In the genomic region with DNA sequence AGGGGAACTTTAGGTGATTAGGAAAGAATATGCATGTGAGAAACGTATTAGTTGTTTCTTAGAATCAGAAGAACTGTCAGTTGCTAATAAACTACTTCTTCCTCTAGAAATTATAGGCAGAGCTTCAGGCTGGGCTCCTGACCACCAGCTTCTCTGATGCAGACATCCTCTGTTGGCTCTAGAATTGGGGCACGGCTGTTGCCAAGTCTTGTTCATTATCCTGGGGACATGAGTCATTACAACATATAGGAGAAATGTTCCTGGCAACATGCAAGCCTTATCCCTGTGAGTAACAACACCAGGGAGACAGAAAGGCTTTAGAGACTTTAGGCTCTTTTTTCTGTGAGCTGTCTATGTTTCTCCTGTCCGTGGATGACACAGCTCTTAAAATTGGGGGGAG, we compare ENCODE assay signal across 11 mouse cellular contexts.
DNase-seq lines count a peak whose midpoint lies in the region.
"Had no signal": no experiment of that assay in that cellular context is flagged by ENCODE, and none has a peak within 500 bp of the region (broad histone marks: within the 10 kb centered on the region; RNA-seq: fewer than 3 reads in every experiment).

No protein-coding gene starts in this region.

- DNase-seq in cerebellum, postnatal 10 days, result peak; percentile 51 to 61
- no peak for DNase-seq in cerebellum, adult 11-12 months
- peak; percentile 82 for DNase-seq in Muller cell, postnatal 12 days (ENCODE audit: inconsistent ontology term)
- peak; percentile 29 to 75 for DNase-seq in frontal cortex, adult 2 months (ENCODE audit: extremely low spot score in 1 of 2, low spot score in 1 of 2)
- DNase-seq in left cerebral cortex, postnatal 36 days (ENCODE audit: low spot score in 2 of 2), result peak; percentile 56 to 60
- DNase-seq in embryo, embryonic 10.5 days (ENCODE audit: low spot score), result no peak
- no peak for DNase-seq in testis, postnatal 10 days (ENCODE audit: low spot score)
- DNase-seq in thymus, postnatal 25 days, result no peak
- DNase-seq: adrenal gland, postnatal 36 days; kidney, postnatal 25 days; lung, postnatal 10 days had no signal

- intact Hi-C loops in left cerebral cortex, postnatal 36 days (cut with DNase I), result no loop called here

Comparison
In these comparisons a context has a peak if more than half of its experiments do, and no peak if none do; other contexts are left out.
1. DNase-seq: peak in cerebellum, postnatal 10 days (2 of 2), Muller cell, postnatal 12 days (single experiment), frontal cortex, adult 2 months (2 of 2) and left cerebral cortex, postnatal 36 days (2 of 2); none in cerebellum, adult 11-12 months (single experiment), embryo, embryonic 10.5 days (single experiment), testis, postnatal 10 days (single experiment) and thymus, postnatal 25 days (single experiment).